Mouse (Mus musculus): ENCODE measurements at regions not wholly inside any gene's neighbourhood (a gene's known extent, or its start where the extent isn't known, plus 50 kb on each side); places are given as distances from the start of the nearest gene placed in this dataset. TPM values are rescaled to one million over a fixed set of nuclear protein-coding genes. Genes with fewer than 3 reads are reported as not detected.

DNA sequence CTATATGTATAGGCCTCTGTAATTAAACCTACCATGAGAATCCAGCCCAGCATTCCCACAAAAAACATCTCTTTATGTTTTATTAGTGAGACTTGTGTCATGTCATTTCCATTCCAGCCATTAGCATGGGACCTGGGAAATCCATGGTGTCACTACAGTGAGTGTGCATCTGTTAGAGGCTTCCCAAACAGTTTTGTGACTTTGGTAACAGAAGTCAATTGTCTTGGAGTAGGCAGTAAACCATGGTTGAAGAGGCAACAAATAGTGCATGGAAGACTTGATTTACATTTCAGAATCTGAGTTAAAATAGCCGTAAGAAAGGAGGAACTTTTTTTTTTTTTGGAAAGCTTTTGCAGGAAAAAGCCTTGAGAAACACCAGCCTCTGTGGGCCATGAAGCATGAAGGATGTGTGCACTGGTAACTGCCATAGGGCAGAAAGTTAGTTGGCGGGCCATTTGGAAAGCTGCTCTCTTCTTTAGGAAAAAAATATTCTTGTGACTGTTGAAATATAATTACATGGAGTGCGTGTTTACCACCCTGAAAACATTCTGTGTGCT, 522.7 kb upstream of the Lrrn3 start:
- Histone ChIP-seq H3K27ac (ENCODE audit: low read length) (no peak overlapping the region), H3K27me3 (replicated peaks; ENCODE audit: control insufficient read depth, insufficient read depth, low read length) (no peaks in the 10 kb centered on the region), H3K4me1 (replicated peaks; ENCODE audit: control insufficient read depth, insufficient read depth, low read length) (no peaks in the 10 kb centered on the region), H3K4me3 (replicated peaks; ENCODE audit: low read length) (no peak overlapping the region), H3K36me3 (ENCODE audit: control insufficient read depth, insufficient read depth) (no peaks in the 10 kb centered on the region), H3K9me3 (ENCODE audit: control insufficient read depth, low read length) (no peaks in the 10 kb centered on the region), H3K4me2 (ENCODE audit: low read length) (no peak overlapping the region), H3K9ac (replicated peaks; ENCODE audit: low read depth, low read length) (no peak overlapping the region)
- WGBS: 85% methylated on average over 3 of the region's 3 CpGs
- ATAC-seq: no peak

- no peak overlapping the region for H3K4me2 ChIP-seq (ENCODE audit: low read length)
- no peak for ATAC-seq
- H3K27ac ChIP-seq (ENCODE audit: low read length): no peak overlapping the region
- no peaks in the 10 kb centered on the region for H3K36me3 ChIP-seq (ENCODE audit: control insufficient read depth, insufficient read depth)
- H3K27me3 ChIP-seq (replicated peaks; ENCODE audit: control insufficient read depth, insufficient read depth, low read length): no peaks in the 10 kb centered on the region
- H3K9ac ChIP-seq (replicated peaks; ENCODE audit: low read depth, low read length): no peak overlapping the region
- 86% methylated on average over 2 of the region's 2 CpGs for WGBS
- H3K4me1 ChIP-seq (replicated peaks; ENCODE audit: control insufficient read depth, insufficient read depth, low read length): no peaks in the 10 kb centered on the region
- H3K4me3 ChIP-seq (replicated peaks; ENCODE audit: low read length): no peak overlapping the region
- H3K9me3 ChIP-seq (ENCODE audit: control insufficient read depth, low read length): no peaks in the 10 kb centered on the region
Measured at GRCm38 (mm10) chr12:42006912-42007311, 520.7 kb upstream of the Lrrn3 start.

Small RNAs in the stretch of these regions (microRNA-seq; reads per million reads assigned to microRNA genes)
- gene Gm25248: not detected

All from forebrain, embryonic 16.5 days (tissue).